Mouse (Mus musculus) liver, embryonic 14.5 days (tissue): Measurements from ENCODE around the gene Coro1c.

ENCODE experiments used
- CTCF ChIP-seq: IDR thresholded peaks from 2 replicates; pipeline ENCODE4 v1.5.1; 2016; ENCODE audit warnings: antibody characterized with exemption, low read depth, control low read depth
- EP300 ChIP-seq: IDR thresholded peaks from 2 replicates; pipeline ENCODE4 v1.6.1; 2016; ENCODE audit warnings: antibody characterized with exemption, low read depth

DNA sequence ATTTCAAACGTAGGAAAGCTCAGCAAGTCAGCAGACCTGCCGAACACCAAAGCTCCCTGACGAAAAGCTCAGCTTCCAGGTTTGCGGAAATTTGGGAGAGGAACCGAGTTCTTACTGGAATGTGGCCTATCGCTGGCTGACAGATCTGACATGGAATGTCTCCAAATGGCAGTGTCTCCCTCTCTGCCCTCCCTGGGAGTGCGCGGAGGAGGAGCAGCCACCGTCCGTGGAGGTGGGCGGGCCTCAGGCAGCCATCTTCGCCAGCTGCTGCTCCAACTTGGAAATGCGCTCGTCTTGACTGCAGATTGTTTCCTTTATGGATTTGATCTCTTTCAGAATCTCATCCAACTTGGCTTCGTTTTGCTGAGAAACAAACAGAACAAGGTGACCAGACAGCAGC, 64.5 kb downstream of the Coro1c start:
- no peak for TF ChIP-seq CTCF
- no peak for TF ChIP-seq EP300
